Mouse (Mus musculus) intestine, postnatal 0 days (tissue): ENCODE measurements around the gene Lonrf3. TPM values are rescaled to one million over a fixed set of nuclear protein-coding genes. Genes with fewer than 3 reads are reported as not detected.

Experiments
- ATAC-seq: fragments of 200-750 bp; cut with Nextera tagmentation; 2 replicates; pipeline ENCODE4 v1.8.0; 2017; ENCODE audit warnings: mild to moderate bottlenecking, moderate TSS enrichment, moderate library complexity
- H3K27ac ChIP-seq: fragments of 300-500 bp; sonication (generic); 2 replicates; pipeline ENCODE4 v1.5.1; 2014; ENCODE audit warnings: mild to moderate bottlenecking, low read depth, low read length, moderate library complexity
- H3K27me3 ChIP-seq: fragments of 300-500 bp; sonication (generic); replicated peaks from 2 replicates; pipeline ENCODE4 v1.6.1; 2014; ENCODE audit warnings: low read length, mixed read lengths; ENCODE audit not compliant: control insufficient read depth, insufficient read depth
- H3K36me3 ChIP-seq: fragments of 300-500 bp; sonication (generic); 2 replicates; pipeline ENCODE4 v1.6.1; 2014; ENCODE audit warnings: mild to moderate bottlenecking, moderate library complexity; ENCODE audit not compliant: control insufficient read depth, insufficient read depth
- H3K4me1 ChIP-seq: fragments of 300-500 bp; sonication (generic); replicated peaks from 2 replicates; pipeline ENCODE4 v1.6.1; 2014; ENCODE audit warnings: antibody characterized with exemption, low read length, mixed read lengths; ENCODE audit not compliant: control insufficient read depth, insufficient read depth
- H3K4me2 ChIP-seq: fragments of 300-500 bp; sonication (generic); replicated peaks from 2 replicates; pipeline ENCODE4 v1.6.1; 2014; ENCODE audit warnings: low read depth, mild to moderate bottlenecking, moderate library complexity
- H3K4me3 ChIP-seq: fragments of 300-500 bp; sonication (generic); 2 replicates; pipeline ENCODE4 v1.5.1; 2014; ENCODE audit warnings: low read depth, low read length
- H3K9ac ChIP-seq: fragments of 300-500 bp; sonication (generic); 2 replicates; pipeline ENCODE4 v1.6.1; 2014; ENCODE audit warnings: mild to moderate bottlenecking, low read depth, low read length
- H3K9me3 ChIP-seq: fragments of 300-500 bp; sonication (generic); 2 replicates; pipeline ENCODE4 v1.6.1; 2016; ENCODE audit warnings: mixed run types; ENCODE audit not compliant: control insufficient read depth
- CTCF ChIP-seq: sonication (generic); IDR thresholded peaks from 2 replicates; pipeline ENCODE4 v1.5.1; 2016; ENCODE audit warnings: low read depth, mild to moderate bottlenecking, control low read depth, antibody characterized with exemption, moderate library complexity
- WGBS: fragments of 180-500 bp; shearing (Covaris S2); extraction: QIAGEN DNeasy Blood & Tissue Kit; methylation state at CpG from one replicate; pipeline ENCODE4 v1.1.7; 2014; 5-methylcytosine and 5-hydroxymethylcytosine counted together
- polyA plus RNA-seq: library from polyadenylated mRNA; unstranded; fragments of >200 nt; fragmentation: Nextera tagmentation; extraction: Ambion mirVana; gene quantifications from 2 replicates; pipeline ENCODE4 v1.2.1, GENCODE M21; 2015

Gene Lonrf3
- 0.50 and 0.64 TPM in 2 replicates for polyA plus RNA-seq

DNA sequence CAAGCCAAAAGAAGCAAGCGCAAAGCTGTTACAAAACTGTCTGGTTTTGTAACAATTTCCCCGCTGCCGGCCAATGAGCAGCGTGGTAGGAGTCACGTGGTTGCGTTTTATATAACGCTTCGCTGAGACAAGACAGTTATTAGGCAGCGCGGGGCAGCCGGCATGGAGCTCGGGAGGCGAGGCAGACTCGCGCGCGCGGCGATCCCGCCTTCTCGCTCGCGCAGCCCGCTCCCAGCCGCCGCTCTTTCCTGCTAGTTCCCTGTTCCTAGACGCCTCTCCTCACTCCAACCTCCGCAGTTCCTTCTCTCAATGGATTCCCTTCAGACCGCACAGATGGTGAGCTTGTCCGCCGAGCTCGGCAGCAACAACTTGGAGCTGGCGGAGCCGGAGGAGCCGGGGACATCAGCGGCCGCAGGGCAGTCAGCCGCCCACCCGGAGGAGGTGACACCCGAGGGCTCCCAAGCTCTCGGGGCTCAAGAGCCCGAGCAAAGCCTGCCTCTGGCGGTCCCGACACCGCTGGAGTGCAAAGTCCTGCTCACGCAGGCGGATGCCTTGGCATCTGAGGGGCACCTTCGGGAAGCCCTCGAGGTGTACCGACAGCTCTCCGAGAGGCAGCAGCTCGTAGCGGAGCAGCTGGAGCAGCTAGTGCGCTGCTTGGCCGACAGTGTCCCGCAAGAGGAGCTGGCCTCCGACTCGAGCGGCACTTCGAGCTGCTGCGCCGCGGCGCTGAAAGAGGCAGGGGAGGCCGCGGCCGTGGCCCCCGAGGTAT is at the start of gene Lonrf3:
Gene Lonrf3, plus strand, starts transcription at position 83 of the 769 bp plus-strand sequence.
- Histone ChIP-seq H3K9me3 (no peaks in the 10 kb centered on the region), H3K4me1 (no peaks in the 10 kb centered on the region), H3K9ac (peak within 1 kb of the TSS; percentile 40; the same call in 1 of the 2 replicates), H3K27me3 (peaks cover 2% of the 10 kb centered on the region; the same call in 1 of the 2 replicates), H3K36me3 (no peaks in the 10 kb centered on the region), H3K27ac (no peak within 1 kb of the TSS; the same call in 1 of the 2 replicates), H3K4me3 (peak within 1 kb of the TSS; percentile 50), H3K4me2 (peak within 1 kb of the TSS; percentile 78)
- peak; percentile 58 for ATAC-seq
- WGBS = 18% methylated on average over 65 of the region's 68 CpGs
- no peak for TF ChIP-seq CTCF

DNA sequence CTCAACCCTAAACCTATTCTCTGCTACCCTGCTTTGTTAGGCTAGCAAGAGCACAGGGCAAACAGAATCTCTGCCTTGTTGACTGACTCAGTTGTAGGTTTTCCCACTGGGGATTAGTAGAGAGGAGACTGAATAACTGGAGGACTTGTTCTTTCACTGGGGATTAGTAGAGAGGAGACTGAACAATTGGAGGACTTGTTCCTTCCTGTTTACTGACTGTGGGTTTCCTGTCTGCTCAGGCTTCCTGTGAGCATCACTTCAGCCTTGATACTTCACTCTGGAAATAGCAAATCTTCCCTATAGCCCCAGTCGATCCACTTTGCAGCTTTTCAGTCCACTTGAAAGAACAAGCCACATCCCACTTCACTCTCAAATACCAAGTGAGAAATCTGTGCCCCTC is 49.4 kb upstream of the Lonrf3 start:
- Histone ChIP-seq H3K9me3 (no peaks in the 10 kb centered on the region), H3K4me3 (no peak overlapping the region), H3K4me2 (no peak overlapping the region), H3K4me1 (no peaks in the 10 kb centered on the region), H3K27me3 (no peaks in the 10 kb centered on the region), H3K36me3 (no peaks in the 10 kb centered on the region), H3K9ac (no peak overlapping the region), H3K27ac (no peak overlapping the region)
- ATAC-seq = no peak
- no peak for TF ChIP-seq CTCF
- 48% methylated on average over 1 of the region's 1 CpGs for WGBS

DNA sequence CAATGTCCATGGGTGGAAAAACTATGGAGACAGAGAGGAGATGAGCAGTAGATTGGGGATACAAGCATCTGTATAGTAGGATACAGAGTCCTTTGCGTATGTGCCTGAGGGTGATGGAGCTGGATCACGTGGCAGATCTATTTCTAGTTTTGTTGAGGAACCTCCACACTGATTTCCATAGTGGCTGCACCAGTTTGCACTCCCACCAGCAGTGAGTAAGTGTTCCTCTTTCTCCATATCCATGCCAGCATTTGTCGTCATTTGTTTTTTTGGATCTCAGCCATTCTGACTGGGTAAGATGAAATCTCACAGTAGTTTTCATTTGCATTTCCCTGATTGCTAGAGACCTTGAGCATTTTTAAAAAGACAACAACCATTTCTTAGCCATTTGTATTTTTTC is 16.7 kb upstream of the Lonrf3 start:
- no peak for ATAC-seq
- H3K36me3 ChIP-seq = no peaks in the 10 kb centered on the region
- no peak overlapping the region for H3K27ac ChIP-seq
- no peak for TF ChIP-seq CTCF
- H3K4me1 ChIP-seq = no peaks in the 10 kb centered on the region
- no peaks in the 10 kb centered on the region for H3K9me3 ChIP-seq
- 81% methylated on average over 3 of the region's 3 CpGs for WGBS
- no peak overlapping the region for H3K4me2 ChIP-seq
- H3K9ac ChIP-seq = no peak overlapping the region
- no peaks in the 10 kb centered on the region for H3K27me3 ChIP-seq
- no peak overlapping the region for H3K4me3 ChIP-seq

DNA sequence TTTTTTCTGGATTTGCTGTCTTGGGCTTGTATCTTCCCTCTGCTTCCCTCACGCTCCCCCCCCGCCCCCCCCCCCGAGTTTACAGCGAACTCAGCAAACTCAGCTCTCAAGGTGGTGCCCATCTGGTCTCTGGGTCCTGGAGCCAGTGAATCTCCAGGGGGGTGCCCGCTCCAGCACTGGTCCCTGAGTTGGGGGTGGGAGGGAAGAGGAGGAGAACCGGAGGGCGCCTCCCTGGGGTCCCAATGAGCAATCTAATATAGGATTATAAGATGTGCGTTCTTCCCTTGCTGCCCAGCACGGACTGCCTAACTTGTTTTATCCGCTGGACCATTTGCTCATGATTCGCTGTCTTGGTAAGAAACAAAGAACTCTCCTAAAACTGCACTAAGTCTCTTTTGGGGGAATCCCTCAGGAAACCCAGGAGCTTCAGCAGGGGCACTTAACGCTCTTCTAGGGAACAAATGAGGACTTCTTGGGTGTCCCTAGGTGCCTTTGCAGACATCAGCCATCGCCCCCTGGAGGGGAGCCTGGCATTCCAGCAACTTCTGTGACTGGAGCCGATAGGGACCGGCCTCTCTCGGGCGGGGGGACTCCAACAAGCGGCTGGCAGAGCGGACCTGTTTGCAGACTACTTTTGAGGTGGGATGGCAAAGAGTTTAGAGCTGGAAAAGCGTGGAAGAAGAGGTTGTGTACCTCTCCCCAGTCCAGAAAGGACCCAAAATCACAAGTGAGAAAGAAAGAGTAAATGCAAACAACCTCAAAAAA is 480 bp upstream of the Lonrf3 start:
- Histone ChIP-seq H3K9ac (no peak overlapping the region), H3K27me3 (peaks cover 2% of the 10 kb centered on the region; the same call in 1 of the 2 replicates), H3K36me3 (no peaks in the 10 kb centered on the region), H3K4me3 (peak overlapping the region; percentile 50), H3K4me1 (no peaks in the 10 kb centered on the region), H3K4me2 (peak overlapping the region; percentile 78), H3K9me3 (no peaks in the 10 kb centered on the region), H3K27ac (no peak overlapping the region)
- 19% methylated on average over 19 of the region's 20 CpGs for WGBS
- peak; percentile 41 for TF ChIP-seq CTCF
- ATAC-seq = no peak

DNA sequence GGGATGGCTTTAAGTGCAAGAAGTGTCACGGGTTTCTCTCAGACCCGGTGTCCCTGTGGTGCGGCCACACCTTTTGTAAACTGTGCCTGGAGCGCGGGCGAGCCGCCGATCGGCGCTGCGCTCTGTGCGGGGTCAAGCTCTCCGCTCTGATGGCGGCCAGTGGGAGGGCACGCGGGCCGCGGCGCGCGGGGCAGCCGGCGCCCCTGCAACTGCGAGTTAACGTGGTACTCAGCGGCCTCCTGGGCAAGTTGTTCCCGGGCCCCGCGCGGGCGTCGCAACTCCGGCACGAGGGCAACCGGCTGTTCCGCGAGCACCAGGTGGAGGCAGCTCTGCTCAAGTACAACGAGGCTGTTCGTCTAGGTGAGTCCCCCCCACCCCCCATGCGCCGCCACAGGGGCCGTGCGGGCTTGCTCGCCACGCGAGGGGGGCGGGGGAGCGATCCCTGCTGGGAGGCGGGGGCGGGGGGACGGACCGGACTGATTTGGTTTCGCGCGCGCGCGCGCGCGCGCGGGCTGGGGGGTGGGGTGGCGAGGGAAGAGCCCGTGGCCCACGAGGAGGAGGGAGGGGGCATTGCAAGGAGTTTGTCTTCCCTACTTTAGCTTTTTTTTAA is 992 bp downstream of the Lonrf3 start:
- Histone ChIP-seq H3K36me3 (no peaks in the 10 kb centered on the region), H3K4me2 (peak overlapping the region; percentile 78), H3K27me3 (peaks cover 2% of the 10 kb centered on the region; the same call in 1 of the 2 replicates), H3K9me3 (no peaks in the 10 kb centered on the region), H3K4me3 (peak overlapping the region; percentile 50), H3K9ac (peak overlapping the region; percentile 40), H3K4me1 (no peaks in the 10 kb centered on the region), H3K27ac (no peak overlapping the region; the same call in 1 of the 2 replicates)
- ATAC-seq = peak; percentile 25; the same call in 1 of the 2 replicates
- WGBS = 28% methylated on average over 53 of the region's 66 CpGs
- no peak for TF ChIP-seq CTCF
